Mouse (Mus musculus) erythroblast, adult 5-6 weeks (primary cell): ENCODE measurements around the gene Hydin. TPM values are rescaled to one million over a fixed set of nuclear protein-coding genes. Genes with fewer than 3 reads are reported as not detected.

Experiments
- ATAC-seq: replicated peaks from 2 replicates; pipeline ENCODE4 v1.8.0; 2016; ENCODE audit warnings: moderate number of reproducible peaks, mild to moderate bottlenecking, moderate TSS enrichment, inconsistent platforms; ENCODE audit not compliant: poor library complexity, low FRiP score, severe bottlenecking
- total RNA-seq, 2 experiments: library from RNA; stranded (forward) in 1 of 2; stranded (reverse) in 1 of 2; fragments of 150-400 nt in 1 of 2; fragments of 200-764, 138-1000 nt in 1 of 2; gene quantifications; 2 replicates each; pipeline versions ENCODE4 v1.2.3 to v1.2.4; 2015 to 2017; ENCODE audit warnings: low replicate concordance in 2 of 2

Gene Hydin
- total RNA-seq, 2 experiments from 2014 or later: 0.09 to 0.19 TPM

- ATAC-seq: no peak
These were observed 152.9 kb downstream of the Hydin start for GRCm38 (mm10) chr8:110419711-110420110.

DNA sequence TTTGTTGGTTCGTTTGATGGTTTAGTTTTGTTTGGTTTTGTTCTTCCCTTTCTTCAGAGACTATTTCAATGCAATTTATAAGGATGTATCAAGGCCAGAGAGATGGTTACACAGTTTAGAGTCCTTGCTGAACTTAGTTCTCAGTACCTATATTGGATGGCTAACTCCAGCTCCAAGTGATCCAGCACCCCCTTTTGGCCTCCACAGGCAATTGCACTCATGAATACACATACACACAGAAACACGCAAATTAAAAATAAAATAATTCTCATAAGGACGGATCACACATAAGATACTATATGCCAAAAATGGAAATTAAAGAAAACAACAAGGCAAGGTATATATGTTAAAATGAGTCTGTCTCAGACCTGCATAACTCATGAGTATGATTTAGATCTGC lies 153.4 kb downstream of the Hydin start:
- no peak for ATAC-seq

- ATAC-seq: no peak
These were observed 157.4 kb downstream of the Hydin start for GRCm38 (mm10) chr8:110424146-110424545.

GRCm38 (mm10) chr8:110431340-110431739 lies 164.6 kb downstream of the Hydin start:
- ATAC-seq: no peak

DNA sequence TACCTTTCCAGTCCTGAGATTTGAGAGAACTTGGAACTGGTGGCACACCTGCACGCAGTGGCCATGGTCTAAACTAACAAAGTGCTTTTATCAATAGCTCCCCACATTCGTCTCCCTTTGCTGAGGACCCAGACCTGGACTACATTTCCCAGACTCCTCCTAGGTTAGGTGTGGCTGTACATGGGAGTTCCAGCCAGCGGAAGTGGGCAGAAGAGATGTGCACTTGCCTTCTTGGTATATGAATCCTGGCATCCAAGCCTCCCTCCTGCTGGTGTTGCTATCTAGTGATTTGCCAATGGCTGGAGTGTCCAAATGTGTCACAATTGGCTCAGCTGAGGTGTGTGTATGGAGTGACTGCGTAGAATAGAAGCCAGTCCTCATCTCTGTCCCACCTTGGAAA lies 173.8 kb downstream of the Hydin start:
- no peak for ATAC-seq

GRCm38 (mm10) chr8:110444276-110444675 lies 177.5 kb downstream of the Hydin start:
- no peak for ATAC-seq

DNA sequence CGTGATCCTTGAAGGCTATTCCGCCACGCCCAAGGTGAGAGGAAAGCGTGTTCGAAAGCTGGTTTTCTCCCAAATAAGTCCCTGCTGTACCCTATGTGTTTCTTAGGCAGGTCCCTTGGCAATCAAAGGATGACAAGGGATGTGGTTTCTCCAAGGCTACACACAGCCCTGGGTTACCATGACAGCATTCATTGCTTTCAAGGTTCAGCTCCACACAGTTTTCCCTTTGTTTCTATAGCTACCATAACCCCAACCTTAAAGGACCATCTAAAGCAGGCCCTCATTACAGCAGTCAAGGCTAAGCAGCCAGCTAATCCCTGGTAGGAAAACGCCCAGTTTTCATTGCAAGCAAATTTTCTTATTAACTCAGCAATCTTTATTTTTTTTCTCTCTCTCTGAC lies 183.7 kb downstream of the Hydin start:
- ATAC-seq: no peak

- ATAC-seq: no peak
These were observed 187.7 kb downstream of the Hydin start for GRCm38 (mm10) chr8:110454466-110454865.

GRCm38 (mm10) chr8:110457424-110457823 lies 190.6 kb downstream of the Hydin start:
- no peak for ATAC-seq

- ATAC-seq: no peak
These were observed 195.9 kb downstream of the Hydin start for GRCm38 (mm10) chr8:110462627-110463208.

DNA sequence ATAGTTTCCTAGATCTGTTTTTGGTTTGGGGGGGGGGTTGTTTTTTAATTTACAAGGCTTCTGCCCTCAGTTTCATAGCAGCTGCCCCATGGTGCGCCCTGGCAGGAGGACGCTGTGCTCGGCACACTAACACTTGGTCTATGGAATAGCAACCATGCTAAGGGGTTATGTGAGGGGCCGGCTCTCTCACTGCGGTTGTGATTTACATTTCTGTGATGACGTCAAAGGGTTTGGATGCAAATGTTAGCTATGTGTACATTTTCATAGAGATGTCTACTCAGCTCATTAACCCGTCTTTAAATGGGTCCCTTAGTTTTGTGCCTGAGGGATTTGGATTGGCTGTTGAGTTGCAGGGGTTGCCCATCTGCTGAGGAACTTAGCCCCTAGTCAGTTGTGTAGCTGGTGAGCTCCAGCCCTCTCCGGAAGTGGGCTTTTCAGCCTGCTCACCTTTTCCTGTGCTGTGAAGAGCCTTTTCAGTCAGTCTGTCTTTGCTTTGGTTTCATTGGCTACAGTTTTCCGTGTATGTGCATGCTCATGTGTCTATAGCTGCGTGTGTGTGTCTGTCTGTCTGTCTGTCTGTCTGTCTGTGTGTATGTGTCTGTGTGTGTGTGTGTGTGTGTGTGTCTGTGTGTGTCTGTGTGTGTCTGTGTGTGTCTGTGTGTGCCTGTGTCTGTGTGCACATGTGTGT lies 197.1 kb downstream of the Hydin start:
- no peak for ATAC-seq

DNA sequence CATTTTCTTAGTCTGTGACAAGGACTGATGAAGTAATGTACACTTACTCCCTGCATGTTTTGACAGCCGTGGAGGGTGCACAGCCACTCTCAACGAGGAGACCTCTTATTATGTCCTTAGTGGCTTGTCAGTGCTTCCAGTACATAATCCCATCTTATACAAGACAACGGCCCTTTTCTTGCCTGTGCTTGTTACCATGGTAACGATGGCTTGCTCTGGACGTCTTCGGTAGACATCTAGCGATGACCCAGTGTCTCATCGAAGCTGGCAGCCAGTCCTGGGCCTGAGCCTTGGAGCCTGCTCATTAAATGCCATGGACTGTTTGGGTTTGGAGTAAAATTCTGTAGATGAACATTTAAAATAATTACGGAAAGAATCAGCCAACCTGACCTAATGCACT lies 198.8 kb downstream of the Hydin start:
- ATAC-seq: no peak

- ATAC-seq: no peak
These were observed 210.5 kb downstream of the Hydin start for GRCm38 (mm10) chr8:110477256-110477655.

- ATAC-seq: no peak
These were observed 211.8 kb downstream of the Hydin start for GRCm38 (mm10) chr8:110478576-110478975.

DNA sequence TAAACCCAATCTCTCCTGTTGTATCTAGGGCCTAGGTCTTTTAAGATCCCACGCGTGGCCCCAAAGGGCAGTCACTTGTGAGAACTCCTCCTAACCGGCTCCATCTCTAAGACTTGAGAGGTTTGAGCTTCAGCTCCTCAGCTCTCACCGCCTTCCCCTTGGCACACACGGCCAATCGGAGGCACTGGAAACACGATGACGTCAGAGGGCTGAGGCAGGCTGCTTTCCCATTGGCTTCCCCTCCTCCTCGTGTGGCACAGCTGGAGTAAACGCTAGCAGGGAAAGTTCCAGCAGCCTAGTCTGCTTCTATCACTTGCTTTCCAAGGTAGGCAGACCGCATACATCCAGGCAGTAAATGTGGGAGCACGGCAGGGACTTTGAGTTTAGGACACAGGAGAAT lies 212.6 kb downstream of the Hydin start:
- ATAC-seq: no peak

- ATAC-seq: no peak
These were observed 215.5 kb downstream of the Hydin start for GRCm38 (mm10) chr8:110482275-110482674.

GRCm38 (mm10) chr8:110485234-110485633 lies 218.5 kb downstream of the Hydin start:
- ATAC-seq: no peak

DNA sequence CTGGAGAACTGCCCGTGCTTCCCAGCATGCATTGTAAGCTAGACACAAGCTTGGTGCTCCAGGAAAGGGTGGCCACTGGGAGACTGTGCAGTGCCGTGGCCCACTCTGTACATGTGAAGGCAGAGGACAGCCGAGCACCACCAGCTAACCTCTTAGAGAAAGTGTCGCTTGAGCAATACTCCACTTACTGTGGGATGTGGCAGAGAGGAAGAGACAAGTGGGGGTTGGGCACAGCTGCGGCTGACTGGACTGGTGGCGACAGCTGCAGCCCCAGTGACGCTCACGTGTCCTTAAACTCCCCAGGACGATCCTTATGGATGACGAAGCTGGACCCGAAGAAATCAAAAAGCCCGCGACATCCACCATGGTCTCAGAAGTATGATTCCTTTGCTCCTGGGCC lies 219.2 kb downstream of the Hydin start:
- no peak for ATAC-seq

GRCm38 (mm10) chr8:110487644-110488043 lies 220.9 kb downstream of the Hydin start:
- ATAC-seq: no peak

- no peak for ATAC-seq
These were observed 222.6 kb downstream of the Hydin start for GRCm38 (mm10) chr8:110489344-110489743.

- no peak for ATAC-seq
These were observed 224.3 kb downstream of the Hydin start for GRCm38 (mm10) chr8:110491118-110491517.

DNA sequence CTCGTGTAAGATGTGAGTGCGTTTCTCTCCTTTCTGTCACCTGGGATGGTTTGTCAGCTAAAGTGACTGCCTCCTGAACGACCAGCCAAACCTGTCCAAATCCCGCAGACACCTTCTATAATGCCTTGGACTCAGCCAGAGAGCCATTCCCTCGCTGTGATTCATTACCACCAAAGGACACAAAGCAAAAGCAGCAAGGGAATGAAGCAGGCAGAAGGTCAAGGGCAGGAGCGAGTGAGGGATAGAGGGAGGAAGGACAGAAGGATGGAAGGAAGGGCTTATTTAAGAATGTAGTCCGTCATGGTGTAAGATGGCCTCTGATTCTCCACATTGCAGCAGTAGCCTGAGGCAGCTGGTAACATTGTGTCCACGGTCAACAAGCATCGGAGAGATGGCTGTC lies 229.5 kb downstream of the Hydin start:
- ATAC-seq: no peak
